Mouse (Mus musculus) heart, embryonic 16.5 days (tissue): ENCODE measurements around the gene Clstn2. TPM values are rescaled to one million over a fixed set of nuclear protein-coding genes. Genes with fewer than 3 reads are reported as not detected.

ENCODE experiments used
- ATAC-seq: fragments of 200-750 bp; cut with Nextera tagmentation; replicated peaks from 2 replicates; pipeline ENCODE4 v1.8.0; 2017; ENCODE audit warnings: moderate number of reproducible peaks; ENCODE audit not compliant: insufficient read depth, low FRiP score; ENCODE audit errors: extremely low read depth
- H3K27ac ChIP-seq: fragments of 300-500 bp; sonication (generic); 2 replicates; pipeline ENCODE4 v1.5.1; 2014; ENCODE audit warnings: mild to moderate bottlenecking, low read length, control low read depth, moderate library complexity
- H3K27me3 ChIP-seq: fragments of 300-500 bp; sonication (generic); 2 replicates; pipeline ENCODE4 v1.6.1; 2014; ENCODE audit warnings: low read length, mixed read lengths; ENCODE audit not compliant: control insufficient read depth, insufficient read depth
- H3K36me3 ChIP-seq: fragments of 300-500 bp; sonication (generic); 2 replicates; pipeline ENCODE4 v1.6.1; 2014; ENCODE audit not compliant: control insufficient read depth, insufficient read depth
- H3K4me1 ChIP-seq: fragments of 300-500 bp; sonication (generic); 2 replicates; pipeline ENCODE4 v1.6.1; 2014; ENCODE audit warnings: low read length, mixed read lengths; ENCODE audit not compliant: control insufficient read depth, insufficient read depth
- H3K4me2 ChIP-seq: fragments of 300-500 bp; sonication (generic); 2 replicates; pipeline ENCODE4 v1.6.1; 2014; ENCODE audit warnings: low read depth, mild to moderate bottlenecking, control low read depth, low read length
- H3K4me3 ChIP-seq: fragments of 300-500 bp; sonication (generic); 2 replicates; pipeline ENCODE4 v1.5.1; 2014; ENCODE audit warnings: mild to moderate bottlenecking, control low read depth, low read length
- H3K9ac ChIP-seq: fragments of 300-500 bp; sonication (generic); 2 replicates; pipeline ENCODE4 v1.6.1; 2014; ENCODE audit warnings: low read length, control low read depth
- H3K9me3 ChIP-seq: fragments of 300-500 bp; sonication (generic); replicated peaks from 2 replicates; pipeline ENCODE4 v1.6.1; 2016; ENCODE audit warnings: low read length; ENCODE audit not compliant: control insufficient read depth
- WGBS: fragments of 180-500 bp; shearing (Covaris S2); extraction: QIAGEN DNeasy Blood & Tissue Kit; methylation state at CpG from one replicate; pipeline ENCODE4 v1.1.7; 2014; 5-methylcytosine and 5-hydroxymethylcytosine counted together
- polyA plus RNA-seq: library from polyadenylated mRNA; unstranded; fragments of >200 nt; fragmentation: Nextera tagmentation; extraction: Ambion mirVana; gene quantifications from 2 replicates; pipeline ENCODE4 v1.2.1, GENCODE M21; 2015

Clstn2 gene
- polyA plus RNA-seq, 1 experiment from 2014 or later: 0.35 TPM

DNA sequence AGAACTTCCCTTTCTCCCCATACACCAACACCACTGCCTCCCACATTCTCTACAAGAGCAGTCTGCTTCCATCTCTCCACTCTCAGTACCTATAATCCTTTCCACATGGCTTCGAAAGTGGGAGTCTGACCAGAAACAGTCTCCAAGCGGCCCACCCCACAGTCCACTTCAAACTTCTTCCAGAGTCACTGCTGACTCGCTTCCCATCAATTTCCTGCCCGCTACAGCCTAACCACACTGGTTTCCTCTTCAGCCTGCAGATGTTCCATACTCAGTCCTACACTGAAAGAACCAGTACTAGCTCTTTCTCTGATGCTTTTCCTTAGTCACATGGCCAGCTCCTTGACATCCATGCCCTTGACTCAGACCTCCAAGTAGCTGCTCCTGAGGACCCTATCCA is 215.9 kb downstream of the Clstn2 start:
- no peak overlapping the region for H3K4me2 ChIP-seq
- no peak for ATAC-seq
- H3K36me3 ChIP-seq: no peaks in the 10 kb centered on the region
- peaks cover 18% of the 10 kb centered on the region for H3K4me1 ChIP-seq
- no peaks in the 10 kb centered on the region for H3K27me3 ChIP-seq
- no peak overlapping the region for H3K27ac ChIP-seq
- no peaks in the 10 kb centered on the region for H3K9me3 ChIP-seq
- H3K9ac ChIP-seq: no peak overlapping the region
- no peak overlapping the region for H3K4me3 ChIP-seq
- 65% methylated on average over 4 of the region's 4 CpGs for WGBS

DNA sequence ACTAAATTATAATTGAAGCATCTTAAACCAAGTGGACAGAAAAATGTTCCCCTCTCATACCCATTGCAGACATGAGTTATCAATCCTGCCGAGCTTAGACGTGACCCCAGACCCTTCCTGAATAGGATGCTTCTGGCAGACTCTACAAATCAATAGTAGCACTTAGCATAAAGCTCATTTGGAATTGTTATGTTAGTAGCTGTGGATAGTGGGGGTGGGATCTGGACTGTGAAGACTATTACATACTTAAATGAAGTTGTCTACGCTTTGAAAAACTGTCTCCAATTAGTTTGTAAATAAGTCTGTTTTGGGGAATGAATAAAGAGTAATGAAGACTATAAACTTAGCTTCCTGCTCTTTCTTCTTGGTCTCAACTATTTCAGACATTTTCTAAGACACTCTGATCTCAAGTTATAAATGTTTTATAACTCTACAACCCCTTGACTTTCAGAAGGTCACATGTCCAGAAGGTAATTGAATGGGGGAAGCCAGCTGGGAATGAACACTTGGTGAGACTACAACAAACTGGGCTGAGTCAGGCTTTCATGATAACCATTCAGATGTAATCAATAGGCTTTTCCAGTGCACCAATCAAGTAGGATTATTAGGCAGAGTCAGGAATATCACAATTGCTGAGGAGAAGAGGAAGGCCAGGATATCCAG is 216.7 kb downstream of the Clstn2 start:
- no peak for ATAC-seq
- Histone ChIP-seq H3K9ac (no peak overlapping the region), H3K4me2 (no peak overlapping the region), H3K9me3 (no peaks in the 10 kb centered on the region), H3K4me1 (peaks cover 18% of the 10 kb centered on the region), H3K36me3 (no peaks in the 10 kb centered on the region), H3K27ac (no peak overlapping the region), H3K27me3 (no peaks in the 10 kb centered on the region), H3K4me3 (no peak overlapping the region)
- 75% methylated on average over 3 of the region's 3 CpGs for WGBS

DNA sequence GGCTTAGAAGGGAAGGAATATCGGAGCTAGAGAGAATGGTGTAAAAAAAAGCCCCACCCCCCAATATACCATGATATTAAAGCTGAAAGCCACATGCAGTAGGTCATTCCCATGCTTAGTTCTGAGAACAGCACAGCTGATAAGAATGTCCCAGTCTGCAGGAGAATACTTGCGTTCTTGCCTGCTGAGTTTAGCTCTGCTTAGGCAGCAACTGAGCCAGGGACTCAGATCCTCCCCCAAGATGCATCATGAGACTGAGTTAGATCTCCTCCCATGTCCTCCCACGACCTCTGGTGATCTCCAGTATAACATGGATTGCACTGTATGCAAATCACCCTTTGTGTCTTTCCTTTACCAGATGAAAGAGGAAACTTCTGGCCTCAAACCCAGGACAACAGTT is 219.8 kb downstream of the Clstn2 start:
- WGBS: 16% methylated on average over 3 of the region's 3 CpGs
- H3K27ac ChIP-seq: no peak overlapping the region

DNA sequence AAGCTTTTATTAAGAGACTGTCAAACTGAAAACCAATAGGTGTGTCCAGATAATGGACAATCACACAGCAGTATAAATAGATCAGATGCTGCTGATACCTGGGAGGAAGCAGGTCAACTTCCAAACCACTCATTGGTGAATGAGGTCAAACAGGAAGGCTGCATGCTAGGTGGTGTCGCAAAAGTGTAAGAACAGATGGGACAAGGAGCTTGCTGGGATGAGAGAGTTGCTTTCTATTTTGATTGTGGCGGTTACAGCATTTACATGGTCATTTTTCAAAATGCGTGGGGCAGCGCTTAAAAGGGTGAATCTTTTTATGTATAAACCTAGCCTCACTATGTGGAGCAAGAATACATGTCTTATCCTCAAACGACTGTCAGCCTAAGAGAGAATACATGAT is 225.9 kb downstream of the Clstn2 start:
- no peaks in the 10 kb centered on the region for H3K9me3 ChIP-seq
- no peak overlapping the region for H3K27ac ChIP-seq
- H3K36me3 ChIP-seq: no peaks in the 10 kb centered on the region
- WGBS: 82% methylated on average over 5 of the region's 5 CpGs
- no peak overlapping the region for H3K4me3 ChIP-seq
- no peaks in the 10 kb centered on the region for H3K4me1 ChIP-seq
- no peaks in the 10 kb centered on the region for H3K27me3 ChIP-seq
- H3K4me2 ChIP-seq: no peak overlapping the region
- H3K9ac ChIP-seq: no peak overlapping the region
- no peak for ATAC-seq

More for the DNA sequence above, 219.8 kb downstream of the Clstn2 start:
- H3K27me3 ChIP-seq: no peaks in the 10 kb centered on the region
- H3K9me3 ChIP-seq: no peaks in the 10 kb centered on the region
- H3K4me3 ChIP-seq: no peak overlapping the region
- H3K9ac ChIP-seq: no peak overlapping the region
- peak; percentile 63; the same call in 1 of the 2 replicates for ATAC-seq
- H3K4me2 ChIP-seq: 0 out of 2 replicates have a peak overlapping the region, but pooled peaks have one; percentile 13
- peaks cover 11% of the 10 kb centered on the region for H3K4me1 ChIP-seq
- no peaks in the 10 kb centered on the region for H3K36me3 ChIP-seq

DNA sequence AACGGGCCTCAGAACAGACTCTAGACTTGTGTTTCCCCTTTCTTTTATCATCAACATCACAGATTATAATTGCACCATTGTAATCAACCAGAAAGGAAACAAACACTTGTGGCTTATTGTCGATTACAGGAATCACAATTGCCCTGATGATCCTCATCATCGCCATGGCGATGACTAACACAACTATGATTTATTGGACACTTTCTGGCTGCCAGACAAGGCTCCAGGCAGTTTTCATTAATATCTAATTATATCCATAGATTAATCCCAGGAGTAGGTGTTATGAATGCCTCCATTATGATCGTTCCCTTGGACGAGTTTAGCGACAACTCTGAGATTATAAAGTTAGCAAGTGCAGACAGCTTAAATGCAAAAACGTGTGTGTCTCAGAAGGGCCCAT is 239.3 kb downstream of the Clstn2 start:
- Histone ChIP-seq H3K4me1 (no peaks in the 10 kb centered on the region; the same call in none of the 2 replicates), H3K4me3 (no peak overlapping the region), H3K9ac (no peak overlapping the region), H3K27ac (no peak overlapping the region), H3K27me3 (no peaks in the 10 kb centered on the region), H3K36me3 (no peaks in the 10 kb centered on the region), H3K9me3 (no peaks in the 10 kb centered on the region), H3K4me2 (no peak overlapping the region)
- WGBS: 49% methylated on average over 8 of the region's 8 CpGs
- ATAC-seq: no peak

DNA sequence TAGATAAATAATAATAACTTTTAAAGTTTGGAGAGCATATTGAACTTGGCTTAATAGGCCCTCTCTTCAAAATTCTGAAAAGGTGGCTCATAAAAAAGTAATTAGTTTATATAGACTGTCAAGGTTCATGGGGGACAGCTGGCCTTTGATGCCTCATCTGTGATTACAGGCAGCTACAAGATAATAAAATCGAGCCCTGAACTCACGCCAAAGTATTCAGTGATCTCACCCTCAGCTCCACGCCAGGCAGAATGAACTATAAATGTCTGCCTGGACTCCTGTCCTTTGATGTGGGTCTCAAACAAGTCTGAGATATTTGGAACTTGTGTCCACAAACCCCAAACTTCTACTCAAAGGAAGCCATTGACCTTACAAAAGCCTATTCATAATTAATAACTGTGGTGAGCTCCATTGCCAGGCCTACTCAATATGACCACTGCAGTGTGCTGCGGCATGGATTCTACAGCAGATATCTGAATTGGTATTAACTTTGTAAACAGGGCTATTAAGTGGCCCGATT is 244.8 kb downstream of the Clstn2 start:
- H3K27ac ChIP-seq: no peak overlapping the region
- no peak for ATAC-seq
- no peak overlapping the region for H3K4me2 ChIP-seq
- 43% methylated on average over 5 of the region's 5 CpGs for WGBS
- H3K36me3 ChIP-seq: no peaks in the 10 kb centered on the region
- H3K4me1 ChIP-seq: no peaks in the 10 kb centered on the region; the same call in 1 of the 2 replicates
- H3K9me3 ChIP-seq: no peaks in the 10 kb centered on the region
- H3K4me3 ChIP-seq: no peak overlapping the region
- H3K9ac ChIP-seq: no peak overlapping the region
- H3K27me3 ChIP-seq: no peaks in the 10 kb centered on the region

DNA sequence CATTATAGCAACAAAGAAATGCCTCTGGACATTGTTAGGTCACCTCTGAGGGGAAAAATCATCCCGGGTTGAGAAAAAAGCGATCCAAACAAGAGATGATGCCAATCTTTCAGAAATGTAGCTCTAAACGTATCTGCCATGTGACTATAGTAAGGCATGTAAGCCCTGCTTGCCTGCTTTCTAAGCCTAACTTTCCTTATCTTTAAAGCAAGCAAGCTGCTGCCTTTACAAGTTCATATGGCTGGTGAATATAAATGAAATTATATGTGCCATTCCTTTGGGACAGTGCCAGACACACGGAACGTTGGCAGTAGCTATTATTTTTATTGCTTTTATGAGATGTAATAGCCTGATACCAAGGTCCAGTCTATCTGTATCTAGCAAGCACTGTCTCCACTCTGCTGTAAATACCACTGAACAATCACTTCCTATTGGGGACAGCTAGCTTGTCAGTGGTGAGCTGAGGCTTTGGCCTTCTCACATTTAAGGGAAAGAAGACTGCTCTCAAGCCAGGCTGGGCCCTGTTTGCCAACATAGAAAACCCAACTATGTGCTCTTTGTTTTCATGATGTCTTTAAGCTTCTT is 252.9 kb downstream of the Clstn2 start:
- Histone ChIP-seq H3K4me3 (no peak overlapping the region), H3K36me3 (no peaks in the 10 kb centered on the region), H3K27ac (no peak overlapping the region), H3K27me3 (no peaks in the 10 kb centered on the region), H3K4me1 (no peaks in the 10 kb centered on the region), H3K9ac (no peak overlapping the region), H3K9me3 (no peaks in the 10 kb centered on the region), H3K4me2 (no peak overlapping the region)
- no peak for ATAC-seq
- 64% methylated on average over 5 of the region's 5 CpGs for WGBS

DNA sequence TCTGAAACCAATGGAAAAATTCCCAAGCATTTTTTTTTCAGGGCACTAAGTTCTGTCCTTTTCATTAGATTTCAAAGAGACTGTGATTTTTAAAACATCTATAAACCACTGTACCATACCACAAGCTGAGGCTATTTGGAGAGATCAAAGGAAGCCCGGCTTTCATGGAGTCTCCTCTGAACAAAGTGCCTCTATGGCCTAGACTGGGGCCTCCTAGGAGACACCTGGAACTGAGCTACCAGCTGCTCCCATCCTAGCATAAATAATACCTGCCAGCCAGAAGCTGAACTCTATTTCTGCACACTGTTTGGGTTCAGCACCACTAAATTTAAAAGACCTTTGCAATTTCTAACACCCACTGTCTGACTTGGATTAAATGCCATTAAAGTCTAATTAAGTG is 257.2 kb downstream of the Clstn2 start:
- H3K4me1 ChIP-seq: no peaks in the 10 kb centered on the region
- H3K36me3 ChIP-seq: no peaks in the 10 kb centered on the region
- H3K27me3 ChIP-seq: no peaks in the 10 kb centered on the region
- no peak for ATAC-seq
- no peak overlapping the region for H3K4me2 ChIP-seq
- no peak overlapping the region for H3K27ac ChIP-seq
- no peak overlapping the region for H3K9ac ChIP-seq
- no peaks in the 10 kb centered on the region for H3K9me3 ChIP-seq
- no peak overlapping the region for H3K4me3 ChIP-seq
- 88% methylated on average over 1 of the region's 1 CpGs for whole genome bisulfite sequencing

DNA sequence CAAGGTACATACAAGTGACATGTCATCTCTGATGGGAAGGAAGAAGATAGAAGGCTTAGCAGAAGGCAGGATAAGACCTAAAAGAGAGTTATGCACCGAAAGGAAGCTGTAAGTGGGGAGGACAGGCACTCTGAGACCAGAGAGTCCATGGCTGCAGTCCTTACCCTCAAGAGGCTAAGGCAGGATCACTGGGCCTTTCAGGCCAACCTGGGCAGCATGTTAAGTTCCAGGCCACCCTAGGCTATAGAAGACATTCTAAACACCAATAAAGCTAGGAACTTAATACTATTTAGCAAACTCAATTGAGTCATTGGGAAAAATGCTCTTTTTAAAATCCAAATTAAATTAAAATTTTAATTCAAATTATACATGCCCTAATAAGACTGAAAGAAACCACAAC is 258.0 kb downstream of the Clstn2 start:
- H3K4me3 ChIP-seq: no peak overlapping the region
- H3K9me3 ChIP-seq: no peaks in the 10 kb centered on the region
- H3K4me2 ChIP-seq: no peak overlapping the region
- H3K9ac ChIP-seq: no peak overlapping the region
- no peaks in the 10 kb centered on the region for H3K36me3 ChIP-seq
- H3K4me1 ChIP-seq: no peaks in the 10 kb centered on the region
- no peak for ATAC-seq
- no peaks in the 10 kb centered on the region for H3K27me3 ChIP-seq
- no peak overlapping the region for H3K27ac ChIP-seq
- WGBS: 54% methylated on average over 1 of the region's 1 CpGs
